Mouse (Mus musculus): ENCODE measurements around the gene Mydgf. TPM values are rescaled to one million over a fixed set of nuclear protein-coding genes. Genes with fewer than 3 reads are reported as not detected.

Gene Mydgf
- polyA plus RNA-seq, 1 experiment from 2014 or later: 78.6 TPM

Small RNAs within 50 kb of the gene (microRNA-seq; reads per million reads assigned to microRNA genes)
- gene Gm44397 (ENCODE audit: borderline number of aligned reads): not detected

Other genes starting within 250 kb of the Mydgf start
- gene Zfp119b, start 234.4 kb downstream of the Mydgf start, polyA plus RNA-seq (2014; fragmentation: Nextera tagmentation; extraction: Ambion mirVana): 3.6 and 4.1 TPM in 2 replicates
- gene Ebi3, start 231.3 kb downstream of the Mydgf start, polyA plus RNA-seq (2014; fragmentation: Nextera tagmentation; extraction: Ambion mirVana): 0.19 and 0.20 TPM in 2 replicates
- gene Yju2, start 224.8 kb downstream of the Mydgf start, polyA plus RNA-seq (2014; fragmentation: Nextera tagmentation; extraction: Ambion mirVana): 15.5 and 18.1 TPM in 2 replicates
- 10.8 and 11.9 TPM in 2 replicates for gene Shd, start 213.5 kb downstream of the Mydgf start, polyA plus RNA-seq (2014; fragmentation: Nextera tagmentation; extraction: Ambion mirVana)
- 5.0 and 5.2 TPM in 2 replicates for gene Fsd1, start 197.4 kb downstream of the Mydgf start, polyA plus RNA-seq (2014; fragmentation: Nextera tagmentation; extraction: Ambion mirVana)
- 7.2 and 8.1 TPM in 2 replicates for gene Stap2, start 178.3 kb downstream of the Mydgf start, polyA plus RNA-seq (2014; fragmentation: Nextera tagmentation; extraction: Ambion mirVana)
- 67.6 and 68.3 TPM in 2 replicates for gene Mpnd, start 178.2 kb downstream of the Mydgf start, polyA plus RNA-seq (2014; fragmentation: Nextera tagmentation; extraction: Ambion mirVana)
- 89.9 and 90.6 TPM in 2 replicates for gene Sh3gl1, start 147.3 kb downstream of the Mydgf start, polyA plus RNA-seq (2014; fragmentation: Nextera tagmentation; extraction: Ambion mirVana)
- gene Chaf1a, start 143.5 kb downstream of the Mydgf start, polyA plus RNA-seq (2014; fragmentation: Nextera tagmentation; extraction: Ambion mirVana): 13.4 and 13.5 TPM in 2 replicates
- 37.3 and 39.4 TPM in 2 replicates for gene Ubxn6, start 108.9 kb downstream of the Mydgf start, polyA plus RNA-seq (2014; fragmentation: Nextera tagmentation; extraction: Ambion mirVana)
- gene Hdgfl2, start 104.3 kb downstream of the Mydgf start, polyA plus RNA-seq (2014; fragmentation: Nextera tagmentation; extraction: Ambion mirVana): 77.2 and 82.9 TPM in 2 replicates
- 0.10 and 0.11 TPM in 2 replicates for gene Plin4, start 74.1 kb downstream of the Mydgf start, polyA plus RNA-seq (2014; fragmentation: Nextera tagmentation; extraction: Ambion mirVana)
- 0.18 and 0.33 TPM in 2 replicates for gene Plin5, start 66.3 kb downstream of the Mydgf start, polyA plus RNA-seq (2014; fragmentation: Nextera tagmentation; extraction: Ambion mirVana)
- gene Lrg1, start 61.9 kb downstream of the Mydgf start, polyA plus RNA-seq (2014; fragmentation: Nextera tagmentation; extraction: Ambion mirVana): not detected in 2 replicates
- 0.11 and 0.33 TPM in 2 replicates for gene Sema6b, start 43.6 kb downstream of the Mydgf start, polyA plus RNA-seq (2014; fragmentation: Nextera tagmentation; extraction: Ambion mirVana)
- 4.7 and 6.0 TPM in 2 replicates for gene Tnfaip8l1, start 21.4 kb downstream of the Mydgf start, polyA plus RNA-seq (2014; fragmentation: Nextera tagmentation; extraction: Ambion mirVana)
- 21.4 and 23.2 TPM in 2 replicates for gene Dpp9, start 35.0 kb upstream of the Mydgf start, polyA plus RNA-seq (2014; fragmentation: Nextera tagmentation; extraction: Ambion mirVana)
- 17.9 and 19.3 TPM in 2 replicates for gene Fem1a, start 72.9 kb upstream of the Mydgf start, polyA plus RNA-seq (2014; fragmentation: Nextera tagmentation; extraction: Ambion mirVana)
- 10.4 and 11.4 TPM in 2 replicates for gene Ticam1, start 92.9 kb upstream of the Mydgf start, polyA plus RNA-seq (2014; fragmentation: Nextera tagmentation; extraction: Ambion mirVana)
- 58.8 and 77.3 TPM in 2 replicates for gene Plin3, start 109.0 kb upstream of the Mydgf start, polyA plus RNA-seq (2014; fragmentation: Nextera tagmentation; extraction: Ambion mirVana)
- not detected in 2 replicates for gene Arrdc5, start 116.4 kb upstream of the Mydgf start, polyA plus RNA-seq (2014; fragmentation: Nextera tagmentation; extraction: Ambion mirVana)
- gene Uhrf1, start 119.4 kb upstream of the Mydgf start, polyA plus RNA-seq (2014; fragmentation: Nextera tagmentation; extraction: Ambion mirVana): 53.0 and 62.4 TPM in 2 replicates
- 19.6 and 22.8 TPM in 2 replicates for gene Kdm4b, start 142.1 kb upstream of the Mydgf start, polyA plus RNA-seq (2014; fragmentation: Nextera tagmentation; extraction: Ambion mirVana)

Data from heart, embryonic 11.5 days (tissue).